Mouse (Mus musculus) heart, adult 2 months (tissue): ENCODE data around the gene Cir1. TPM values are rescaled to one million over a fixed set of nuclear protein-coding genes. Genes with fewer than 3 reads are reported as not detected.

Experiments
- DNase-seq, 2 experiments: peaks; one replicate each; pipeline ENCODE4 v3.0.0; 2021
- H3K27ac ChIP-seq: fragments of 200-600 bp; 2 replicates; pipeline ENCODE4 v1.8.1; 2022
- H3K27me3 ChIP-seq: fragments of 200-500 bp; 2 replicates; pipeline ENCODE4 v1.6.1; 2012; ENCODE audit warnings: mild to moderate bottlenecking, low read length, inconsistent platforms, mixed read lengths; ENCODE audit not compliant: control insufficient read depth, insufficient read depth
- H3K36me3 ChIP-seq: fragments of 200-500 bp; 2 replicates; pipeline ENCODE4 v1.6.1; 2012; ENCODE audit warnings: low read length, inconsistent platforms; ENCODE audit not compliant: control insufficient read depth, insufficient read depth
- H3K4me1 ChIP-seq: fragments of 200-500 bp; 2 replicates; pipeline ENCODE4 v1.6.1; 2011; ENCODE audit warnings: low read length; ENCODE audit not compliant: control insufficient read depth, insufficient read depth
- H3K4me3 ChIP-seq: fragments of 200-600 bp; 2 replicates; pipeline ENCODE4 v1.8.1; 2022
- H3K79me2 ChIP-seq: fragments of 200-500 bp; replicated peaks from 2 replicates; pipeline ENCODE4 v1.6.1; 2012; ENCODE audit warnings: mild to moderate bottlenecking, inconsistent platforms, low read length, moderate library complexity, mixed read lengths; ENCODE audit not compliant: control insufficient read depth, insufficient read depth
- H3K9ac ChIP-seq: fragments of 200-500 bp; 2 replicates; pipeline ENCODE4 v1.6.1; 2012; ENCODE audit warnings: low read depth, mild to moderate bottlenecking, control low read depth, inconsistent platforms, low read length, mixed read lengths
- POLR2A ChIP-seq: fragments of 200-500 bp; IDR thresholded peaks from 2 replicates; pipeline ENCODE4 v1.6.1; 2011; ENCODE audit warnings: mild to moderate bottlenecking, low read depth, low read length, control low read depth; ENCODE audit not compliant: insufficient read depth
- WGBS: fragments of 180-500 bp; shearing (Covaris S2); methylation state at CpG from one replicate; pipeline ENCODE4 v1.1.7; 2018; 5-methylcytosine and 5-hydroxymethylcytosine counted together
- intact Hi-C: fragments of 180-260 bp; cut with DNase I; formaldehyde crosslinking; loops from one replicate; pipeline ENCODE4 v1.15.1; 2025
- polyA plus RNA-seq: library from polyadenylated mRNA; depleted of rRNA; stranded (reverse); fragments of >200 nt; gene quantifications from 2 replicates; pipeline ENCODE4 v1.2.3, GENCODE M21; 2012; rRNA removed
- total RNA-seq, 2 experiments: library from RNA; stranded (reverse); gene quantifications; 2 replicates each; pipeline ENCODE4 v1.2.3; 2021

Cir1 gene
- total and polyA plus RNA-seq, 3 experiments, result 2.5 to 14.3 (median 11.9) TPM

GRCm38 (mm10) chr2:73241299-73241698 is 71.2 kb downstream of the Cir1 start:
- intact Hi-C loops, result no loop called here
- WGBS, result 79% methylated on average over 4 of the region's 4 CpGs

More at GRCm38 (mm10) chr2:73241299-73241698, 71.2 kb downstream of the Cir1 start:
- no peaks in the 10 kb centered on the region for H3K4me1 ChIP-seq
- DNase-seq, result no peak
- no peaks in the 10 kb centered on the region for H3K36me3 ChIP-seq
- peaks cover 2% of the 10 kb centered on the region; the same call in 1 of the 2 replicates for H3K27me3 ChIP-seq
- no peak overlapping the region for H3K27ac ChIP-seq
- no peak overlapping the region for H3K9ac ChIP-seq
- no peak for TF ChIP-seq POLR2A
- H3K79me2 ChIP-seq, result no peaks in the 10 kb centered on the region
- H3K4me3 ChIP-seq, result no peak overlapping the region

Other genes starting within 250 kb of the Cir1 start
- gene Ola1, start 93.8 kb downstream of the Cir1 start, total RNA-seq, result 10 to 100 TPM; 37.8 to 39.0 TPM
- gene Ola1, start 93.8 kb downstream of the Cir1 start, polyA plus RNA-seq, result 6.9 and 15.9 TPM in 2 replicates
- gene Sp9, start 40.8 kb downstream of the Cir1 start, total RNA-seq, result not detected
- not detected in 2 replicates for gene Sp9, start 40.8 kb downstream of the Cir1 start, polyA plus RNA-seq
- gene Scrn3, start 100 bp downstream of the Cir1 start, total RNA-seq, result 10 to 100 TPM; 24.0 to 27.8 TPM
- gene Scrn3, start 100 bp downstream of the Cir1 start, polyA plus RNA-seq, result 11.4 and 24.5 TPM in 2 replicates
- 10 to 100 TPM; 11.7 to 15.2 TPM for gene Gpr155, start 73.9 kb upstream of the Cir1 start, total RNA-seq
- gene Gpr155, start 73.9 kb upstream of the Cir1 start, polyA plus RNA-seq, result 11.3 and 17.0 TPM in 2 replicates
- 10 to 100 TPM; 12.9 to 17.0 TPM for gene Wipf1, start 217.0 kb upstream of the Cir1 start, total RNA-seq
- 6.0 and 6.6 TPM in 2 replicates for gene Wipf1, start 217.0 kb upstream of the Cir1 start, polyA plus RNA-seq